Mouse (Mus musculus): ENCODE measurements around the gene Htra3.

Gene Htra3

GRCm38 (mm10) chr5:35612722-35613121, 66.9 kb downstream of the Htra3 start:
- DNase-seq (ENCODE audit: low read depth, low spot score), result no peak

DNA sequence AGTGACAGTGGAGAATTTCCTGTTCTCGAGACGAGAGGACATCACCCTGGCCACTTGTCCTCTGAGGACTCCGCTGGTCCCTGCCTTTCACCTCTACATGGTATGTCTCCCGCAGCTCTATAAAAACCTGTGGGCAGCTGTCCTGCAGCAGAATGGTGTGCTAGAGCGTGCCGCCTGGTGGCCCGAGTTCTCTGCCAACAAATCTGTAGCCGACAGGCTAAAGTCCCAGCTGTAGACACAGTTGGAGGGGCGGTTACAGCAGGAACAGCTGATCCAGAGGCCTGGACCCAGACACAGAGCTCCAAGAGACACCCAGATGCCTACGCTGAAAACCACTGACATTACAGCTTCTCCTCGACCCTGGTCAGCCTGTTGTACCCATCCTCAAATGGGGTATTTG, 67.7 kb downstream of the Htra3 start:
- DNase-seq (ENCODE audit: low read depth, low spot score), result no peak

- DNase-seq (ENCODE audit: low read depth, low spot score), result no peak
These were observed 68.4 kb downstream of the Htra3 start for GRCm38 (mm10) chr5:35611170-35611569.

DNA sequence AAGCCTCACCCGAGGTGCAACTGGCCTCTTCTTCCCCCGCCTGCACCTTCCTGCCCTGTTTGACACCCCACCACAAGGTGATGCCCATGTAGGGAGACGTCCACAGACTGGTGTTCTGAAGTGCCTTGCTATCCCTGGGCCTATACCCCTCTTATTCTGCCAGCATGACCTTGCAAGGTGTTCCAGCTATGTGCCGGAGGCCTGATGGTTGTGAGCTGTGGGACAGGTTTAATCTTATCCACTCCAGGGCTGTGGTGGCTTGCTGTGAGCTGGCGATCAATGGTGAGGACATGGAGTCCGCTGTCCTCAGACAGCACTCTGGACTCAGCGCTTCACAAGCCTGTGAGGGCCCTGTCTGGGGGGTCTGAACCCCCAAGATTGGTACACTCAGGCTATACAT, 69.2 kb downstream of the Htra3 start:
- no peak for DNase-seq (ENCODE audit: low read depth, low spot score)

DNA sequence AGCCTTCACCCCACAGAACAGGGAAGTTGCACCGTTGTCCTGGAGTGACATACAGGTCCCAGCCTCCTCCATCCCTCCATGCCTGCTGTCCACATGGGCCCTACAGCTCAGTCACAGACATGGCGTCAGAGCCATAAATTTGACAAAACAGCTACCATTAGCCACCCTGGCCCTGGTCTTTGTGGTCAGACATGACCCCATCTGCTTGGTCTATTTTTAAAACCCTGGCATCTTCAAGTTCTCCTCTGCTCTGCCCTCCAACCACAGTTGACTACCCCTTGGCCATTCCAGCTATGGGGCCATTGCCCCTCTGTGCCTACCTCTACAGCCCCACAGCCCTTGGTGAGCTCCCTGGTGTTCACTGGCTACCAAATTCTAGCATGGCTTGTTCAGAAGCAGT, 69.6 kb downstream of the Htra3 start:
- DNase-seq (ENCODE audit: low read depth, low spot score), result no peak

GRCm38 (mm10) chr5:35609381-35609780, 70.2 kb downstream of the Htra3 start:
- DNase-seq (ENCODE audit: low read depth, low spot score), result no peak

DNA sequence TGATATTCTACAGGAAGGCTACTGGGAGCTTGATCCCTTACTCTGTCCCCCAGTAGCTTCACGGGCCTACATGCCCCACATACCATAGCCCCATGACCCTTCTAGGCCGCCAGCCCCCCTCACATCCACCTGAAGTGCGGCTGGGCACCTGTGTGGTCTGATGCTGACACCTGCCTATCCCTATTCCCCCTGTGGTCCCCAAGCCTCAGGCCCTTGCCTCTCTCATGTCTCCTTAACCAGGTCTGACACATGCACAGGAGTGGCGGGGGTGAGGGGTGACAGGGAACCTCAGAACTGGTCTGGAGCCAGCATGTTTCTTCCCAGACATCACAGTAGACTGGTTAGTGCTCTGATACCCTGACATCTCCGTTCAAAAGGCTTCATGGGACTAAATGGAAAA, 71.0 kb downstream of the Htra3 start:
- DNase-seq (ENCODE audit: low read depth, low spot score), result no peak

- no peak for DNase-seq (ENCODE audit: low read depth, low spot score)
These were observed 71.8 kb downstream of the Htra3 start for GRCm38 (mm10) chr5:35607784-35608183.

- DNase-seq (ENCODE audit: low read depth, low spot score), result no peak
These were observed 72.8 kb downstream of the Htra3 start for GRCm38 (mm10) chr5:35606800-35607199.

- DNase-seq (ENCODE audit: low read depth, low spot score), result no peak
These were observed 74.2 kb downstream of the Htra3 start for GRCm38 (mm10) chr5:35605355-35605754.

Measured in CD4-positive helper T cell, adult 2 months (primary cell).